Mouse (Mus musculus) forebrain, embryonic 10.5 days (tissue): ENCODE results near the gene Cited4. TPM values are rescaled to one million over a fixed set of nuclear protein-coding genes. Genes with fewer than 3 reads are reported as not detected.

Experiments used
- DNase-seq: peaks from one replicate; pipeline ENCODE4 v3.0.0-alpha.2; 2017; ENCODE audit warnings: low spot score; ENCODE audit errors: extremely low spot score
- H3K27ac ChIP-seq: fragments of 300-500 bp; sonication (generic); 2 replicates; pipeline ENCODE4 v1.5.1; 2016; ENCODE audit warnings: mild to moderate bottlenecking
- H3K27me3 ChIP-seq: fragments of 300-500 bp; sonication (generic); 2 replicates; pipeline ENCODE4 v1.6.1; 2016; ENCODE audit warnings: mild to moderate bottlenecking; ENCODE audit not compliant: poor library complexity, severe bottlenecking
- H3K36me3 ChIP-seq: fragments of 300-500 bp; sonication (generic); replicated peaks from 2 replicates; pipeline ENCODE4 v1.6.1; 2016; ENCODE audit warnings: mild to moderate bottlenecking, moderate library complexity
- H3K4me1 ChIP-seq: fragments of 300-500 bp; sonication (generic); 2 replicates; pipeline ENCODE4 v1.6.1; 2016
- H3K4me3 ChIP-seq: fragments of 300-500 bp; sonication (generic); 2 replicates; pipeline ENCODE4 v1.5.1; 2016; ENCODE audit warnings: mild to moderate bottlenecking, moderate library complexity
- H3K9me3 ChIP-seq: fragments of 300-500 bp; sonication (generic); 2 replicates; pipeline ENCODE4 v1.6.1; 2016; ENCODE audit warnings: mild to moderate bottlenecking, moderate library complexity
- WGBS: fragments of 180-500 bp; shearing (Covaris S2); methylation state at CpG from one replicate; pipeline ENCODE4 v1.1.7; 2016; 5-methylcytosine and 5-hydroxymethylcytosine counted together
- polyA plus RNA-seq: library from polyadenylated mRNA; unstranded; fragments of >200 nt; fragmentation: Nextera tagmentation; extraction: Ambion mirVana; gene quantifications from 2 replicates; pipeline ENCODE4 v1.2.1, GENCODE M21; 2016

Cited4 gene
- polyA plus RNA-seq = 13.8 and 14.3 TPM in 2 replicates

- Histone ChIP-seq H3K9me3 (no peaks in the 10 kb centered on the region), H3K4me3 (peak within 1 kb of the TSS; percentile 78), H3K27ac (peak within 1 kb of the TSS; percentile 79), H3K36me3 (no peaks in the 10 kb centered on the region), H3K4me1 (peaks cover 26% of the 10 kb centered on the region), H3K27me3 (peaks cover 61% of the 10 kb centered on the region)
- WGBS = under 1% methylated on average over 50 of the region's 50 CpGs
- DNase-seq = peak; percentile 91
Measured at GRCm38 (mm10) chr4:120666358-120667024, at the start of gene Cited4. Cited4 (plus strand) TSS chr4:120666572.

GRCm38 (mm10) chr4:120627728-120628127, 38.6 kb upstream of the Cited4 start:
- Histone ChIP-seq H3K4me1 (no peaks in the 10 kb centered on the region), H3K27me3 (no peaks in the 10 kb centered on the region), H3K36me3 (no peaks in the 10 kb centered on the region), H3K9me3 (no peaks in the 10 kb centered on the region), H3K27ac (no peak overlapping the region), H3K4me3 (no peak overlapping the region)
- no peak for DNase-seq
- 90% methylated on average over 6 of the region's 6 CpGs for WGBS

- Histone ChIP-seq H3K9me3 (no peaks in the 10 kb centered on the region), H3K27me3 (no peaks in the 10 kb centered on the region), H3K27ac (no peak overlapping the region), H3K4me3 (no peak overlapping the region), H3K4me1 (0 out of 2 replicates have a peak, but pooled peaks cover 3% of the 10 kb centered on the region), H3K36me3 (no peaks in the 10 kb centered on the region)
- no peak for DNase-seq
- WGBS = 88% methylated on average over 8 of the region's 8 CpGs
Measured at GRCm38 (mm10) chr4:120630218-120630931, 36.0 kb upstream of the Cited4 start.

- no peaks in the 10 kb centered on the region for H3K9me3 ChIP-seq
- WGBS = 75% methylated on average over 6 of the region's 6 CpGs
- no peaks in the 10 kb centered on the region for H3K36me3 ChIP-seq
- no peak overlapping the region for H3K4me3 ChIP-seq
- DNase-seq = no peak
- H3K27me3 ChIP-seq = no peaks in the 10 kb centered on the region
- H3K4me1 ChIP-seq = 0 out of 2 replicates have a peak, but pooled peaks cover 3% of the 10 kb centered on the region
- 0 out of 2 replicates have a peak overlapping the region, but pooled peaks have one; percentile 30 for H3K27ac ChIP-seq
Measured at GRCm38 (mm10) chr4:120631828-120632227, 34.5 kb upstream of the Cited4 start.

GRCm38 (mm10) chr4:120635351-120635750, 31.0 kb upstream of the Cited4 start:
- Histone ChIP-seq H3K4me3 (no peak overlapping the region), H3K4me1 (0 out of 2 replicates have a peak, but pooled peaks cover 3% of the 10 kb centered on the region), H3K36me3 (no peaks in the 10 kb centered on the region), H3K27ac (no peak overlapping the region), H3K9me3 (no peaks in the 10 kb centered on the region), H3K27me3 (0 out of 2 replicates have a peak, but pooled peaks cover 4% of the 10 kb centered on the region)
- WGBS = 78% methylated on average over 2 of the region's 2 CpGs
- no peak for DNase-seq

GRCm38 (mm10) chr4:120641946-120642345, 24.4 kb upstream of the Cited4 start:
- Histone ChIP-seq H3K9me3 (no peaks in the 10 kb centered on the region), H3K4me3 (no peak overlapping the region), H3K36me3 (no peaks in the 10 kb centered on the region), H3K27ac (no peak overlapping the region), H3K4me1 (no peaks in the 10 kb centered on the region), H3K27me3 (peaks cover 10% of the 10 kb centered on the region)
- DNase-seq = no peak
- 92% methylated on average over 6 of the region's 6 CpGs for WGBS

- 84% methylated on average over 3 of the region's 3 CpGs for WGBS
- Histone ChIP-seq H3K9me3 (no peaks in the 10 kb centered on the region), H3K27ac (no peak overlapping the region), H3K27me3 (peaks cover 29% of the 10 kb centered on the region), H3K4me1 (peaks cover 9% of the 10 kb centered on the region), H3K36me3 (no peaks in the 10 kb centered on the region), H3K4me3 (no peak overlapping the region)
- no peak for DNase-seq
Measured at GRCm38 (mm10) chr4:120643899-120644298, 22.5 kb upstream of the Cited4 start.

GRCm38 (mm10) chr4:120649369-120650207, 16.8 kb upstream of the Cited4 start:
- peak; percentile 59 for DNase-seq
- WGBS = 5% methylated on average over 55 of the region's 55 CpGs
- H3K36me3 ChIP-seq = no peaks in the 10 kb centered on the region

GRCm38 (mm10) chr4:120650208-120650592, 16.2 kb upstream of the Cited4 start:
- Histone ChIP-seq H3K36me3 (no peaks in the 10 kb centered on the region), H3K4me3 (peak overlapping the region; percentile 58), H3K4me1 (peaks cover 24% of the 10 kb centered on the region), H3K27ac (peak overlapping the region; percentile 83; the same call in 1 of the 2 replicates), H3K27me3 (peaks cover 69% of the 10 kb centered on the region), H3K9me3 (peaks cover 5% of the 10 kb centered on the region; the same call in 1 of the 2 replicates)
- 26% methylated on average over 7 of the region's 7 CpGs for WGBS
- DNase-seq = no peak

More at GRCm38 (mm10) chr4:120649369-120650207, 16.8 kb upstream of the Cited4 start:
- H3K27ac ChIP-seq = peak overlapping the region; percentile 83
- H3K9me3 ChIP-seq = peaks cover 5% of the 10 kb centered on the region; the same call in 1 of the 2 replicates
- peaks cover 67% of the 10 kb centered on the region for H3K27me3 ChIP-seq
- H3K4me3 ChIP-seq = peak overlapping the region; percentile 58
- peaks cover 24% of the 10 kb centered on the region for H3K4me1 ChIP-seq

GRCm38 (mm10) chr4:120655898-120656297, 10.5 kb upstream of the Cited4 start:
- no peaks in the 10 kb centered on the region for H3K36me3 ChIP-seq
- peaks cover 35% of the 10 kb centered on the region for H3K27me3 ChIP-seq
- no peak for DNase-seq
- H3K4me3 ChIP-seq = no peak overlapping the region
- H3K27ac ChIP-seq = no peak overlapping the region
- no peaks in the 10 kb centered on the region for H3K4me1 ChIP-seq
- WGBS = 87% methylated on average over 8 of the region's 8 CpGs
- H3K9me3 ChIP-seq = peaks cover 5% of the 10 kb centered on the region; the same call in 1 of the 2 replicates

- no peak for DNase-seq
- H3K4me1 ChIP-seq = no peaks in the 10 kb centered on the region
- H3K36me3 ChIP-seq = no peaks in the 10 kb centered on the region
- 73% methylated on average over 4 of the region's 4 CpGs for WGBS
- no peak overlapping the region for H3K27ac ChIP-seq
- H3K4me3 ChIP-seq = no peak overlapping the region
- peaks cover 14% of the 10 kb centered on the region; the same call in 1 of the 2 replicates for H3K27me3 ChIP-seq
- H3K9me3 ChIP-seq = no peaks in the 10 kb centered on the region
Measured at GRCm38 (mm10) chr4:120660485-120660884, 5.9 kb upstream of the Cited4 start.

GRCm38 (mm10) chr4:120664601-120665000, 1.8 kb upstream of the Cited4 start:
- Histone ChIP-seq H3K4me1 (peaks cover 20% of the 10 kb centered on the region), H3K36me3 (no peaks in the 10 kb centered on the region), H3K9me3 (no peaks in the 10 kb centered on the region), H3K27me3 (peaks cover 43% of the 10 kb centered on the region), H3K27ac (no peak overlapping the region), H3K4me3 (no peak overlapping the region)
- DNase-seq = no peak
- WGBS = 74% methylated on average over 2 of the region's 2 CpGs
